Mouse (Mus musculus) ES-E14 (cell line): ENCODE results near the gene Cyfip2. TPM values are rescaled to one million over a fixed set of nuclear protein-coding genes. Genes with fewer than 3 reads are reported as not detected.

Source experiments
- DNase-seq: peaks from one replicate; pipeline ENCODE4 v3.0.0-alpha.2; 2013; ENCODE audit warnings: low read depth, low spot score
- H3K27ac ChIP-seq: 2 replicates; pipeline ENCODE4 v1.5.1; 2012; ENCODE audit warnings: low read depth, mild to moderate bottlenecking, low read length, moderate library complexity, mixed read lengths; ENCODE audit not compliant: poor library complexity, insufficient read depth, severe bottlenecking
- H3K36me3 ChIP-seq: 2 replicates; pipeline ENCODE4 v1.6.1; 2012; ENCODE audit warnings: mild to moderate bottlenecking, low read length, moderate library complexity, mixed read lengths; ENCODE audit not compliant: control insufficient read depth, poor library complexity, insufficient read depth, severe bottlenecking
- H3K4me1 ChIP-seq, 2 experiments: fragments of 150-350 bp in 1 of 2; sonication (generic) in 1 of 2; 2 replicates each; pipeline ENCODE4 v1.6.1; 2012; ENCODE audit warnings: low read length in 2 of 2, mild to moderate bottlenecking in 1 of 2, mixed read lengths in 1 of 2; ENCODE audit not compliant: control insufficient read depth in 2 of 2, insufficient read depth in 2 of 2, poor library complexity in 1 of 2
- H3K4me3 ChIP-seq, 2 experiments: fragments of 150-350 bp in 1 of 2; sonication (generic) in 1 of 2; 2 replicates each; pipeline ENCODE4 v1.5.1; 2012; ENCODE audit warnings: low read length in 2 of 2, low read depth in 1 of 2, mild to moderate bottlenecking in 1 of 2, mixed read lengths in 1 of 2; ENCODE audit not compliant: insufficient read depth in 1 of 2, poor library complexity in 1 of 2, severe bottlenecking in 1 of 2
- H3K9ac ChIP-seq: 2 replicates; pipeline ENCODE4 v1.6.1; 2012; ENCODE audit warnings: low read depth, mild to moderate bottlenecking, low read length, mixed read lengths; ENCODE audit not compliant: poor library complexity, insufficient read depth, severe bottlenecking
- H3K9me3 ChIP-seq: fragments of 150-350 bp; sonication (generic); 2 replicates; pipeline ENCODE4 v1.6.1; 2012; ENCODE audit warnings: low read depth, mild to moderate bottlenecking, low read length; ENCODE audit not compliant: control insufficient read depth, insufficient read depth
- CHD2 ChIP-seq: IDR thresholded peaks from 2 replicates; pipeline ENCODE4 v1.6.1; 2014; ENCODE audit warnings: mild to moderate bottlenecking, low read depth, low read length, inconsistent platforms
- HCFC1 ChIP-seq: IDR thresholded peaks from 2 replicates; pipeline ENCODE4 v1.6.1; 2012; ENCODE audit warnings: low read length, inconsistent platforms, borderline replicate concordance; ENCODE audit not compliant: insufficient read depth
- MAFK ChIP-seq: IDR thresholded peaks from 2 replicates; pipeline ENCODE4 v1.6.1; 2014; ENCODE audit warnings: mild to moderate bottlenecking, low read depth, low read length, inconsistent platforms; ENCODE audit not compliant: insufficient read depth
- ZC3H11A ChIP-seq: IDR thresholded peaks from 2 replicates; pipeline ENCODE4 v1.6.1; 2012; ENCODE audit warnings: low read depth, mild to moderate bottlenecking, inconsistent platforms, low read length, borderline replicate concordance
- ZNF384 ChIP-seq: IDR thresholded peaks from 2 replicates; pipeline ENCODE4 v1.6.1; 2012; ENCODE audit warnings: low read depth, low read length, inconsistent platforms
- in situ Hi-C, 2 experiments: fragments of 600-800 bp; cut with MboI; formaldehyde crosslinking; loops; one replicate each; pipeline ENCODE4 v1.15.1; 2025; ENCODE audit warnings: low sequenced_read_pairs in 2 of 2, inconsistent platforms in 1 of 2; ENCODE audit not compliant: unreplicated experiment in 2 of 2
- total RNA-seq: library from RNA; depleted of rRNA; stranded (reverse); fragments of 300-350 nt; gene quantifications from 2 replicates; pipeline ENCODE4 v1.2.3, GENCODE M21; 2012

Cyfip2 gene
- total RNA-seq, 1 experiment, result 7.4 TPM

GRCm38 (mm10) chr11:46309808-46310555, 2.7 kb downstream of the Cyfip2 start:
- no peak for TF ChIP-seq ZC3H11A
- no peak for TF ChIP-seq ZNF384
- TF ChIP-seq MAFK, result no peak
- no peak for TF ChIP-seq HCFC1
- TF ChIP-seq CHD2, result no peak
- no peak overlapping the region for H3K27ac ChIP-seq
- no peaks in the 10 kb centered on the region for H3K9me3 ChIP-seq
- H3K4me1 ChIP-seq, result peaks cover 0 to 4% of the 10 kb centered on the region in 2 experiments; a peak in 1 of 4 replicates
- no peak overlapping the region for H3K9ac ChIP-seq
- no peaks in the 10 kb centered on the region for H3K36me3 ChIP-seq
- H3K4me3 ChIP-seq, result no peak overlapping the region
- DNase-seq, result no peak
- in situ Hi-C loops, result no loop called here

- Histone ChIP-seq H3K4me3 (no peak overlapping the region), H3K36me3 (no peaks in the 10 kb centered on the region), H3K27ac (no peak overlapping the region), H3K9ac (no peak overlapping the region), H3K9me3 (no peaks in the 10 kb centered on the region), H3K4me1 (peaks cover 0 to 4% of the 10 kb centered on the region in 2 experiments; a peak in 1 of 4 replicates)
- in situ Hi-C loops, result no loop called here
- TF ChIP-seq HCFC1, result no peak
- no peak for DNase-seq
Measured at GRCm38 (mm10) chr11:46309111-46309741, 3.4 kb downstream of the Cyfip2 start.

- no peak overlapping the region for H3K27ac ChIP-seq
- no peaks in the 10 kb centered on the region for H3K9me3 ChIP-seq
- no peak for DNase-seq
- H3K9ac ChIP-seq, result no peak overlapping the region
- no peak overlapping the region for H3K4me3 ChIP-seq
- in situ Hi-C loops, result no loop called here
- H3K4me1 ChIP-seq, result peaks cover 0 to 4% of the 10 kb centered on the region in 2 experiments; a peak in 1 of 4 replicates
- TF ChIP-seq HCFC1 (no peak), ZC3H11A (no peak), MAFK (no peak), CHD2 (no peak), ZNF384 (no peak)
- H3K36me3 ChIP-seq, result no peaks in the 10 kb centered on the region
Measured at GRCm38 (mm10) chr11:46308271-46308974, 4.2 kb downstream of the Cyfip2 start.

DNA sequence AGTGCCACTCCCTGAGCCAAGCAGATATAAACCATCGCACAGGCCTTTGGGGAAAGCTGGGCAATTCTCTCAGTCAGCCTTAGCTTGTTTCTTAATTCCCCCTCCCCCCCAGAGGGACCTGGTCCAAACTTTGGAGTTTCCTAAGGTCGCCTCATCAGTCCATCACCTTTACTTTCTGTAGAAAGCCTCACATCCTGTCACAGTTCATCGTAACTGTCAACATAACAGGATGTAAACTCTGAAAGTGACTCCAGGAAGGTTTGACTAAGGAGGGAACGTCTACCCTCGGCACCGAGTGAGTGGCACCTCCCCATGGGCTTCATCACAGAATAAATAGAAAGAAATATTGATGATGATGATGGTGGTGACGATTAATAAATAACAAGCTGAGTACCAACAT, 4.9 kb downstream of the Cyfip2 start:
- Histone ChIP-seq H3K9ac (no peak overlapping the region), H3K4me3 (no peak overlapping the region), H3K27ac (no peak overlapping the region), H3K36me3 (no peaks in the 10 kb centered on the region), H3K9me3 (no peaks in the 10 kb centered on the region), H3K4me1 (peaks cover 0 to 4% of the 10 kb centered on the region in 2 experiments; a peak in 1 of 4 replicates)
- no peak for TF ChIP-seq ZC3H11A
- no peak for TF ChIP-seq HCFC1
- no peak for TF ChIP-seq ZNF384
- no peak for TF ChIP-seq CHD2
- no peak for TF ChIP-seq MAFK
- no peak for DNase-seq
- in situ Hi-C loops, result no loop called here
